ENCODE assay signal across 20 mouse cellular contexts in genomic region chr1:188716886-188717285, GRCm38 (mm10).
DNase-seq lines count a peak whose midpoint lies in the region; TF ChIP-seq lines count a peak whose summit lies in the region.
"Had no signal": no experiment of that assay in that cellular context is flagged by ENCODE, and none has a peak within 500 bp of the region (broad histone marks: within the 10 kb centered on the region; RNA-seq: fewer than 3 reads in every experiment).

No protein-coding gene starts in this region.

- H3K79me2 ChIP-seq in liver, adult 2 months (ENCODE audit: control insufficient read depth, insufficient read depth, low read length): no peaks in the 10 kb centered on the region

- no peak overlapping the region for H3K27ac ChIP-seq in liver, adult 2 months (replicated peaks; ENCODE audit: insufficient read depth, low read depth, low read length)
- no peak overlapping the region for H3K27ac ChIP-seq in embryonic facial prominence, embryonic 10.5 days (replicated peaks)
- H3K27ac ChIP-seq: embryonic facial prominence, embryonic 13.5 days; forebrain, embryonic 10.5 days; forebrain, embryonic 13.5 days; gastrocnemius, adult 2 months; hindbrain, embryonic 12.5 days; hindbrain, embryonic 15.5 days had no signal

- no peak overlapping the region for H3K9ac ChIP-seq in liver, adult 2 months (ENCODE audit: low read depth, low read length)
- H3K9ac ChIP-seq: embryonic facial prominence, embryonic 13.5 days; forebrain, embryonic 13.5 days; forebrain, postnatal 0 days; hindbrain, embryonic 12.5 days; hindbrain, embryonic 15.5 days had no signal

- no peaks in the 10 kb centered on the region for H3K27me3 ChIP-seq in liver, adult 2 months (ENCODE audit: control insufficient read depth, insufficient read depth, low read length)
- H3K27me3 ChIP-seq in embryonic facial prominence, embryonic 10.5 days (replicated peaks; ENCODE audit: low read depth, poor library complexity, severe bottlenecking): no peaks in the 10 kb centered on the region
- H3K27me3 ChIP-seq: embryonic facial prominence, embryonic 13.5 days; forebrain, embryonic 13.5 days; hindbrain, embryonic 12.5 days; hindbrain, embryonic 15.5 days had no signal

- H3K36me3 ChIP-seq in liver, adult 2 months (ENCODE audit: control insufficient read depth, insufficient read depth, low read length): no peaks in the 10 kb centered on the region
- no peaks in the 10 kb centered on the region for H3K36me3 ChIP-seq in embryonic facial prominence, embryonic 10.5 days (replicated peaks)
- H3K36me3 ChIP-seq: embryonic facial prominence, embryonic 13.5 days; forebrain, embryonic 10.5 days; hindbrain, embryonic 12.5 days; hindbrain, embryonic 15.5 days had no signal

- H3K9me3 ChIP-seq in embryonic facial prominence, embryonic 10.5 days: no peaks in the 10 kb centered on the region
- H3K9me3 ChIP-seq: embryonic facial prominence, embryonic 13.5 days; forebrain, embryonic 10.5 days; forebrain, embryonic 13.5 days; hindbrain, embryonic 12.5 days; hindbrain, embryonic 15.5 days had no signal

- peaks cover 3% of the 10 kb centered on the region; the same call in 1 of the 2 replicates for H3K4me1 ChIP-seq in liver, adult 2 months (ENCODE audit: control insufficient read depth, insufficient read depth, low read length)
- no peaks in the 10 kb centered on the region; the same call in 1 of the 2 replicates for H3K4me1 ChIP-seq in embryonic facial prominence, embryonic 10.5 days
- H3K4me1 ChIP-seq: embryonic facial prominence, embryonic 13.5 days; forebrain, embryonic 10.5 days; forebrain, embryonic 13.5 days had no signal

- 49% methylated on average over 3 of the region's 3 CpGs for WGBS in liver, adult 2 months
- 92% methylated on average over 3 of the region's 3 CpGs for WGBS in embryonic facial prominence, embryonic 10.5 days

- TF ChIP-seq POLR2A in liver, adult 2 months (IDR thresholded peaks at IDR 0.05; ENCODE audit: extremely low read depth, insufficient read depth, low read length): no peak

- DNase-seq in adrenal gland, adult 2 months: peak; percentile 12
- no peak for DNase-seq in adrenal gland, adult 18-20 months (ENCODE audit: low spot score in 2 of 2)
- DNase-seq in liver, adult 2 months (ENCODE audit: extremely low read depth, low read depth, low spot score): peak; percentile 77
- no peak for DNase-seq in liver
- peak; percentile 29 for DNase-seq in adrenal gland, postnatal 10 days
- peak; percentile 63 for DNase-seq in fat pad, adult 2 months (ENCODE audit: extremely low read depth, low read depth, low spot score)
- DNase-seq in embryo, embryonic 9.5 days (ENCODE audit: extremely low spot score): no peak
- DNase-seq in embryonic facial prominence, embryonic 10.5 days (ENCODE audit: low spot score): no peak
- DNase-seq: cerebellum, adult 18-20 months; cerebellum, adult 9-10 months; cerebellum, postnatal 14 days; forebrain, postnatal 0 days; gastrocnemius, adult 2 months; gastrocnemius, postnatal 14 days had no signal

- H3K4me3 ChIP-seq in liver, adult 2 months (ENCODE audit: insufficient read depth, low read depth, low read length): no peak overlapping the region
- H3K4me3 ChIP-seq in embryonic facial prominence, embryonic 10.5 days: no peak overlapping the region
- H3K4me3 ChIP-seq: embryonic facial prominence, embryonic 13.5 days; erythroblast, embryonic 14.5 days; forebrain, embryonic 10.5 days; forebrain, embryonic 13.5 days; gastrocnemius, adult 2 months; hindbrain, embryonic 12.5 days; hindbrain, embryonic 15.5 days had no signal

- no peak for TF ChIP-seq CTCF in liver, adult 2 months (IDR thresholded peaks at IDR 0.05; ENCODE audit: low read depth, low read length)

Comparison
In these comparisons a context has a peak if more than half of its experiments do, and no peak if none do; other contexts are left out.
1. DNase-seq: peak in adrenal gland, adult 2 months (single experiment), liver, adult 2 months (single experiment), adrenal gland, postnatal 10 days (single experiment) and fat pad, adult 2 months (single experiment); none in adrenal gland, adult 18-20 months (0 of 2), liver (single experiment), embryo, embryonic 9.5 days (single experiment) and embryonic facial prominence, embryonic 10.5 days (single experiment).